Mouse (Mus musculus) liver, embryonic 14.5 days (tissue): ENCODE data around the gene Tcn2.

ENCODE experiments used
- CTCF ChIP-seq: IDR thresholded peaks from 2 replicates; pipeline ENCODE4 v1.5.1; 2016; ENCODE audit warnings: antibody characterized with exemption, low read depth, control low read depth
- EP300 ChIP-seq: IDR thresholded peaks from 2 replicates; pipeline ENCODE4 v1.6.1; 2016; ENCODE audit warnings: antibody characterized with exemption, low read depth

GRCm38 (mm10) chr11:3893970-3894369 is 38.0 kb downstream of the Tcn2 start:
- TF ChIP-seq EP300 (no peak), CTCF (no peak)
